Mouse (Mus musculus): ENCODE measurements at regions not wholly inside any gene's neighbourhood (a gene's known extent, or its start where the extent isn't known, plus 50 kb on each side); places are given as distances from the start of the nearest gene placed in this dataset.
A peak's percentile ranks its signal among the peaks of the same experiment; 100 is the strongest.

DNA sequence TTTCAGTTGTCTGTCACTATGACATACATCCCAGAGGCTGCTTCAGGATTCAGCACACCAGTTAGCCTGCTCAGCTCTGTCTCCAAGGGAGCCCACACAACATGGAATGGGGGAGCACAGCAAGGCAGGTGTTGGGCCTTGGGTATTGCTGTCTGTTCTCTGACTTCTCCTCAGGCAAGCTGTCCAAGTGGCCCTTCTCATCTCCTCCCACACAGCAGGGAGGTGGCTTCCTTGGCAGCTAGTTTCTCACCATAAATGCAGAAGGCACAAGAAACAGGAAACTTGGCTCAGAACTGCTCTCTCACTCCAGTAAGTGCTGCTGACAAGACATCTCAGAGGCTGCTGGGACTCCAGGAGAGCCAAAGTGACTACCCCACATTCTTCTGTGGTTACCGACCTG, 64.6 kb downstream of the Htr5a start:
- ATAC-seq (ENCODE audit: low TSS enrichment) = peak; percentile 100

GRCm38 (mm10) chr5:27908329-27908960, 66.5 kb downstream of the Htr5a start:
- no peak for ATAC-seq (ENCODE audit: low TSS enrichment)
